Mouse (Mus musculus) thymus, adult 2 months (tissue): Measurements from ENCODE around the gene Il27ra. TPM values are rescaled to one million over a fixed set of nuclear protein-coding genes. Genes with fewer than 3 reads are reported as not detected.

Source experiments
- DNase-seq: peaks from one replicate; pipeline ENCODE4 v3.0.0; 2021
- H3K27ac ChIP-seq: fragments of 200-500 bp; 2 replicates; pipeline ENCODE4 v1.5.1; 2012; ENCODE audit warnings: low read length, control low read depth; ENCODE audit not compliant: control insufficient read depth, insufficient read depth
- H3K27me3 ChIP-seq: fragments of 200-500 bp; 2 replicates; pipeline ENCODE4 v1.6.1; 2012; ENCODE audit warnings: mild to moderate bottlenecking, low read length, moderate library complexity, mixed read lengths; ENCODE audit not compliant: control insufficient read depth, insufficient read depth
- H3K36me3 ChIP-seq: fragments of 200-500 bp; 2 replicates; pipeline ENCODE4 v1.6.1; 2012; ENCODE audit warnings: mild to moderate bottlenecking, low read length, moderate library complexity; ENCODE audit not compliant: control insufficient read depth, insufficient read depth
- H3K4me1 ChIP-seq: fragments of 200-500 bp; replicated peaks from 2 replicates; pipeline ENCODE4 v1.6.1; 2012; ENCODE audit warnings: low read length; ENCODE audit not compliant: control insufficient read depth, insufficient read depth
- H3K4me3 ChIP-seq: fragments of 200-500 bp; 2 replicates; pipeline ENCODE4 v1.5.1; 2012; ENCODE audit warnings: mild to moderate bottlenecking, low read length, control low read depth, moderate library complexity; ENCODE audit not compliant: control insufficient read depth, insufficient read depth
- CTCF ChIP-seq: fragments of 200-500 bp; IDR thresholded peaks from 2 replicates; pipeline ENCODE4 v1.5.1; 2012; ENCODE audit warnings: mild to moderate bottlenecking, control low read depth, low read length, moderate library complexity, borderline replicate concordance; ENCODE audit not compliant: control insufficient read depth, poor library complexity, insufficient read depth; ENCODE audit errors: extremely low read depth
- POLR2A ChIP-seq: fragments of 200-500 bp; IDR thresholded peaks from 2 replicates; pipeline ENCODE4 v1.6.1; 2012; ENCODE audit warnings: mild to moderate bottlenecking, low read length, control low read depth, moderate library complexity; ENCODE audit not compliant: control insufficient read depth, poor library complexity, insufficient read depth; ENCODE audit errors: extremely low read depth
- WGBS: fragments of 180-500 bp; shearing (Covaris S2); methylation state at CpG from one replicate; pipeline ENCODE4 v1.1.7; 2018; 5-methylcytosine and 5-hydroxymethylcytosine counted together
- polyA plus RNA-seq: library from polyadenylated mRNA; depleted of rRNA; stranded (reverse); fragments of >200 nt; gene quantifications from 2 replicates; pipeline ENCODE4 v1.2.3, GENCODE M21; 2012; rRNA removed

Gene Il27ra
- polyA plus RNA-seq, 1 experiment: 84.0 TPM

DNA sequence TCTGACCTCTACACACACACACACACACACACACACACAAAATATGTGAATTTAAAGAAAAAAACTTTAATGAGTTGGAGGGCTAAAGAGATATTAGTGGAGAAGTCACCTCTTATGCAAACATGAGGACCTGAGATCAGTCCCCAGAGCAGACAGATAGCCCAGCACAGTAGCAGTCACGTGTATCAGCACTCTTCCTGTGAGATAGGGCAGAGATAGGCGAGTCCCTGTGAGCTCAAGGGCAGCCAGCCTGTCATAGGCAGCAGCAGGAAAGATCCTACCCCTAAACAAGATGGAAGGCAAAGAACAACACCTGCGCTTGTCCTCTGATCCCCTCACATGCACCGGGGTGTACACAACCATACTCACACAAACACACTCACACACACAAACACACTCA lies 59.9 kb downstream of the Il27ra start:
- peaks cover 7% of the 10 kb centered on the region for H3K36me3 ChIP-seq
- peaks cover 8% of the 10 kb centered on the region for H3K4me1 ChIP-seq
- WGBS: 93% methylated on average over 4 of the region's 4 CpGs
- no peaks in the 10 kb centered on the region for H3K27me3 ChIP-seq
- H3K27ac ChIP-seq: no peak overlapping the region
- TF ChIP-seq POLR2A (no peak), CTCF (no peak)
- H3K4me3 ChIP-seq: no peak overlapping the region
- DNase-seq: no peak

DNA sequence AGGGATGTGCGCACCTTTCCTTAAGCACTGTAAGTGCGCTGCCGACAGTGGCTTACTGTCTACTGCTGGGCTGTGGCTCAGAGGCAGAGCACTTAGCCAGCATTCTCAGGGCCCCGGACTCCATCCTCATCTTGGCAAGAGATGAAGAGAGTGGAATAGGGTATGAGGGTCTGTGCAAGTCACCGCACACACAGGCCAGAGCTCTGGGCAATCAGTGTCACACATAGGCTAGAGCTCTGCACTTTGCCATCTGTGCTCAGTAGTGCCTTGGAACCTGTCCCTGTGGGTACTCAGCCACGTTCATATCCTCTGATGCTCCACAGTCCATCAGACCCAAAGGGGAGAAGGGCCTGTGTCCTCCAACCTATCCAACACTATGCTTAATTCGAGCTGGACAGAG lies 60.9 kb downstream of the Il27ra start:
- Histone ChIP-seq H3K27ac (no peak overlapping the region), H3K36me3 (peaks cover under 1% of the 10 kb centered on the region)
- TF ChIP-seq POLR2A (no peak), CTCF (no peak)

DNA sequence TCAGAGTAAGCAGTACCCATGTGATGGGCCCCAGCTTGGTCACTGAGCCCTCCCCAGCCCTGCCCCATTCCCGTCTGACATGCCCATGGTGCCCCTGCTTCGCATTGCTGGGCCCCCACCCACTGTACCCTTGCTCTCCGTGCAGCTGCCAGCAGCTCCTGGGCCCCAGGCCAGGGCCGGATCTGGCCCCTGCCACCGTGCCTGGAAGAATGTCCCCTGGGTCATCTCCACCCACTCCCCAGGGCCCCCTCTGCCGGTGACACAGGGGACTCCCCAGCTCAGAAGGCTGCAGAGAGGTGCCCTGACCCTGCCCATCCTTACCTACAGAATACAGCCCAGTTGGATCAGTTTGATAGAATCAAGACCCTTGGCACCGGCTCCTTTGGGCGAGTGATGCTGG lies 61.5 kb downstream of the Il27ra start:
- no peak for TF ChIP-seq POLR2A
- no peak for TF ChIP-seq CTCF
- peaks cover 14% of the 10 kb centered on the region for H3K4me1 ChIP-seq
- DNase-seq: no peak
- H3K36me3 ChIP-seq: no peaks in the 10 kb centered on the region
- H3K4me3 ChIP-seq: no peak overlapping the region
- no peak overlapping the region for H3K27ac ChIP-seq
- H3K27me3 ChIP-seq: no peaks in the 10 kb centered on the region
- 92% methylated on average over 8 of the region's 8 CpGs for WGBS

More for the DNA sequence above, 60.9 kb downstream of the Il27ra start:
- Histone ChIP-seq H3K27me3 (no peaks in the 10 kb centered on the region), H3K4me1 (peaks cover 14% of the 10 kb centered on the region), H3K4me3 (no peak overlapping the region)
- no peak for DNase-seq
- 95% methylated on average over 7 of the region's 7 CpGs for WGBS

Other genes with a start within 250 kb of the Il27ra start
- 170 and 184 TPM in 2 replicates for gene Adgrl1, start 142.5 kb downstream of the Il27ra start, polyA plus RNA-seq
- 0.75 and 1.1 TPM in 2 replicates for gene Gm10644, start 87.4 kb downstream of the Il27ra start, polyA plus RNA-seq
- gene Asf1b, start 87.1 kb downstream of the Il27ra start, polyA plus RNA-seq: 170 and 243 TPM in 2 replicates
- 57.8 and 59.0 TPM in 2 replicates for gene Prkaca, start 69.6 kb downstream of the Il27ra start, polyA plus RNA-seq
- 153 and 190 TPM in 2 replicates for gene Samd1, start 44.9 kb downstream of the Il27ra start, polyA plus RNA-seq
- 1.1 and 1.2 TPM in 2 replicates for gene 1700067K01Rik, start 41.1 kb downstream of the Il27ra start, polyA plus RNA-seq
- gene 2210011C24Rik, start 30.4 kb downstream of the Il27ra start, polyA plus RNA-seq: 0.32 and 0.43 TPM in 2 replicates
- 0.32 and 0.43 TPM in 2 replicates for gene Palm3, start 21.1 kb downstream of the Il27ra start, polyA plus RNA-seq
- gene Rln3, start 2.4 kb upstream of the Il27ra start, polyA plus RNA-seq: 7.1 and 9.1 TPM in 2 replicates
- 0.36 and 0.45 TPM in 2 replicates for gene Gm10643, start 22.5 kb upstream of the Il27ra start, polyA plus RNA-seq
- 76.1 and 88.8 TPM in 2 replicates for gene Rfx1, start 24.2 kb upstream of the Il27ra start, polyA plus RNA-seq
- gene Dcaf15, start 62.2 kb upstream of the Il27ra start, polyA plus RNA-seq: 190 and 211 TPM in 2 replicates
- 6.6 and 7.7 TPM in 2 replicates for gene Podnl1, start 83.4 kb upstream of the Il27ra start, polyA plus RNA-seq
- 49.8 and 54.6 TPM in 2 replicates for gene Cc2d1a, start 105.3 kb upstream of the Il27ra start, polyA plus RNA-seq
- 1.9 and 2.4 TPM in 2 replicates for gene 4930432K21Rik, start 105.4 kb upstream of the Il27ra start, polyA plus RNA-seq
- gene Nanos3, start 142.6 kb upstream of the Il27ra start, polyA plus RNA-seq: 5.5 and 8.5 TPM in 2 replicates
- gene Zswim4, start 194.5 kb upstream of the Il27ra start, polyA plus RNA-seq: 53.0 and 59.0 TPM in 2 replicates
- 159 and 193 TPM in 2 replicates for gene D8Ertd738e, start 207.1 kb upstream of the Il27ra start, polyA plus RNA-seq
- 89.6 and 107 TPM in 2 replicates for gene Mri1, start 214.7 kb upstream of the Il27ra start, polyA plus RNA-seq
- 63.1 and 65.3 TPM in 2 replicates for gene Ccdc130, start 227.8 kb upstream of the Il27ra start, polyA plus RNA-seq